Mouse (Mus musculus) frontal cortex, postnatal 36 days (tissue): ENCODE measurements around the gene Abhd13.

Source experiments
- DNase-seq, 2 experiments: peaks; one replicate each; pipeline ENCODE4 v3.0.0; 2022; ENCODE audit warnings: low spot score in 2 of 2

The Abhd13 gene

GRCm38 (mm10) chr8:10016252-10016651 is 38.7 kb downstream of the Abhd13 start:
- DNase-seq: peak in 1 of 2 experiments; percentile 15

GRCm38 (mm10) chr8:10017231-10017630 is 39.7 kb downstream of the Abhd13 start:
- peak in 1 of 2 experiments; percentile 22 for DNase-seq

- DNase-seq: no peak
These were observed 53.0 kb downstream of the Abhd13 start for GRCm38 (mm10) chr8:10030320-10031060.

GRCm38 (mm10) chr8:10031177-10031576 is 53.7 kb downstream of the Abhd13 start:
- DNase-seq: no peak

- no peak for DNase-seq
These were observed 63.4 kb downstream of the Abhd13 start for GRCm38 (mm10) chr8:10040866-10041265.
